Mouse (Mus musculus) liver, embryonic 14.5 days (tissue): Measurements from ENCODE around the gene Zfp872.
A peak's percentile ranks its signal among the peaks of the same experiment; 100 is the strongest.

ENCODE experiments used
- CTCF ChIP-seq: IDR thresholded peaks from 2 replicates; pipeline ENCODE4 v1.5.1; 2016; ENCODE audit warnings: antibody characterized with exemption, low read depth, control low read depth
- EP300 ChIP-seq: IDR thresholded peaks from 2 replicates; pipeline ENCODE4 v1.6.1; 2016; ENCODE audit warnings: antibody characterized with exemption, low read depth

DNA sequence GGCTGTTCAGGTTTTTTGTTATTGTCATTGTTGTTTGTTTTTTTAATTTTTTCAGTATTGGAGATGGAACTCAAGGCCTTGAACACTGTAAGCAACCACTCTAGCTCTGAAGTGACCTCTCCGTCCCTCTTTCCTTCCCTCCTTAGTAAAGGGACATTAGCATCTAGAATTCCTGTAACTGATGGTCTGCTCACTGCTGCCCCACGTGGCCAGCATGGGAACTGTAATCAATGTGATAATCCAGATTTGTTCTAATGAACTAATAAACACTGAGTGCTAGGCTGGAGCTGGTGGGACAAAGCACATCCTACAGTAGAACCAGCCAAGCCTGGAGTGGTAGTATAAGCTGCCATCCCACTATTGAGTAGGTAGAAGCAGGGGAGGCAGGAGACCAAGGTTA, 49.4 kb upstream of the Zfp872 start:
- TF ChIP-seq CTCF (peak; percentile 95), EP300 (no peak)
